Mouse (Mus musculus) heart, embryonic 13.5 days (tissue): ENCODE measurements around the gene Ifnk. TPM values are rescaled to one million over a fixed set of nuclear protein-coding genes. Genes with fewer than 3 reads are reported as not detected.

Experiments
- ATAC-seq: fragments of 200-750 bp; cut with Nextera tagmentation; 2 replicates; pipeline ENCODE4 v1.8.0; 2017; ENCODE audit warnings: moderate TSS enrichment; ENCODE audit not compliant: insufficient number of reproducible peaks, low FRiP score, low TSS enrichment; ENCODE audit errors: extremely low read depth
- H3K27ac ChIP-seq: fragments of 300-500 bp; sonication (generic); replicated peaks from 2 replicates; pipeline ENCODE4 v1.5.1; 2015; ENCODE audit warnings: moderate library complexity, mild to moderate bottlenecking, inconsistent platforms
- H3K27me3 ChIP-seq: fragments of 300-500 bp; sonication (generic); replicated peaks from 2 replicates; pipeline ENCODE4 v1.6.1; 2015; ENCODE audit warnings: mild to moderate bottlenecking, inconsistent platforms
- H3K36me3 ChIP-seq: fragments of 300-500 bp; sonication (generic); 2 replicates; pipeline ENCODE4 v1.6.1; 2015; ENCODE audit warnings: mild to moderate bottlenecking, inconsistent platforms
- H3K4me1 ChIP-seq: fragments of 300-500 bp; sonication (generic); 2 replicates; pipeline ENCODE4 v1.6.1; 2015; ENCODE audit warnings: inconsistent platforms
- H3K4me2 ChIP-seq: fragments of 300-500 bp; sonication (generic); 2 replicates; pipeline ENCODE4 v1.6.1; 2015; ENCODE audit warnings: inconsistent platforms, mild to moderate bottlenecking, moderate library complexity
- H3K4me3 ChIP-seq: fragments of 300-500 bp; sonication (generic); 2 replicates; pipeline ENCODE4 v1.5.1; 2015; ENCODE audit warnings: moderate library complexity, mild to moderate bottlenecking, inconsistent platforms
- H3K9ac ChIP-seq: fragments of 300-500 bp; sonication (generic); 2 replicates; pipeline ENCODE4 v1.6.1; 2015; ENCODE audit warnings: inconsistent platforms, mild to moderate bottlenecking, moderate library complexity
- H3K9me3 ChIP-seq: fragments of 300-500 bp; sonication (generic); 2 replicates; pipeline ENCODE4 v1.6.1; 2016; ENCODE audit warnings: inconsistent platforms
- WGBS: fragments of 180-500 bp; shearing (Covaris S2); methylation state at CpG from one replicate; pipeline ENCODE4 v1.1.7; 2015; ENCODE audit warnings: mixed read lengths; 5-methylcytosine and 5-hydroxymethylcytosine counted together
- polyA plus RNA-seq: library from polyadenylated mRNA; unstranded; fragments of >200 nt; fragmentation: Nextera tagmentation; extraction: Ambion mirVana; gene quantifications from 2 replicates; pipeline ENCODE4 v1.2.1, GENCODE M21; 2015

Gene Ifnk
- polyA plus RNA-seq, 1 experiment from 2014 or later, result not detected

DNA sequence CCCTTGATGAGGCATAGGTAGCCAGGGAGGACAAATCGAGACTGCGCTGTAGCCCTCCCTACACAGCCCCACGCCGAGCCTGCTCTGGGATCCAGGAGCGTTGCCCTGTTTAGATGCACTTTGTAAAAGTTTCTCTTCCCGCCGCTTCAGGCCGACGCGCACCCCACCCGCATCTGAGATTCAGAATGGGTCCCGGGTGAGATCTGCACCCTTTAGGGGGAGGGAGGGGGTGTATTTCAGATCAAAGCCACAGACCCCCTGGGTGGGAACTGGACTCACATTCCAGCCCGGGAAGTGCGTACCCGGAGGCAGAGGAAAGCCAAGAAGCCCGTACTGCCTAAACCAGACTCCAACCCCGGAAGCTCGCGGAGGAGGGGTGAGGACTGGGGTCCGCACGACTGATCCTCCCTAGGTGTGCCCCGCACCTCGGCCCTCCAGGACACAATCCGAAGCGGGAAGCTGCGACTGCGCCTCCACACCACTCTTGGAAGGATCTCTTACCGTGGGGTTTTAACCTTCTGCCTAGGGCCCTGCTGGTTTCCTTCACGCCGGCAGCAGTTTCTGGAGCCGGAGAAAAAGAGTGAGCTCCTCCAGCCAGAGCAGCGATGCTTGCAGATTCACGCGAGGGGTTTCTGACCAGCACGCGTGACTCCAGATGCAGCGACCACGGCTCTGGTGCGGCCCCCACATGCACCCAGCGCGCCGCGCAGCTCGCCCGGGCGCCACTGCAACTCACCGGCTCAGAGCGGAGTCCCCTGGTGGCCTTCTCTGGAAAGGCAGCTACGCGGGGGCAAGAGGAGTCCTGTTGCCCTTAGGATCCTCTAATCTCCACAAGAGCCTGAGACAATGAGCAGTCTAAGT lies 5.1 kb downstream of the Ifnk start, which contains the start of gene Mob3b:
TSS of gene Mob3b (minus strand) at position 734 of the 861 bp plus-strand sequence.
- peak within 1 kb of the TSS; percentile 95 for H3K4me2 ChIP-seq
- no peaks in the 10 kb centered on the region for H3K9me3 ChIP-seq
- under 1% methylated on average over 50 of the region's 50 CpGs for WGBS
- peak within 1 kb of the TSS; percentile 63 for H3K4me3 ChIP-seq
- peaks cover 9% of the 10 kb centered on the region for H3K4me1 ChIP-seq
- peak; percentile 51; the same call in 1 of the 2 replicates for ATAC-seq
- H3K9ac ChIP-seq, result peak within 1 kb of the TSS; percentile 84
- peaks cover 10% of the 10 kb centered on the region; the same call in 1 of the 2 replicates for H3K27me3 ChIP-seq
- no peaks in the 10 kb centered on the region for H3K36me3 ChIP-seq
- H3K27ac ChIP-seq, result peak within 1 kb of the TSS; percentile 22; the same call in 1 of the 2 replicates

DNA sequence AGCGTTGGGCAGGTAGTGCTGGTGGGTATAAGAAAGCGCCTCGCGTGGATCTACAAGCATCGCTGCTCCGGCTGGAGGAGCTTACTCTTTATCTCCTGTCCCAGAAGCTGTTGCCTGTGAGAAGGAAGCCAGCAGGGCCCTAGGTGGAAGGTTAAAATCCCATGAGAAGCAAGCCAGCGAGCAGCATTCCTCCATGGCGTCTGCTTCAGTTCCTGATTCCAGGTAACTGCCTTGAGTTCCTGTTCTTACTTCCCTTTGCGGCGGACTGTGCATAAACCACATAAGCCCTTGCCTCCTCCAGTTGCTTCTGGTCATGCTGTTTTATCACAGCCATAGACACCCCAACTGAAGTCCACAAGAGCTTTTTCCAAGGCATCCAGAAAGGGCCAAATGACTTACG lies 6.0 kb downstream of the Ifnk start:
- Histone ChIP-seq H3K4me1 (peaks cover 9% of the 10 kb centered on the region), H3K4me2 (peak overlapping the region; percentile 95), H3K4me3 (no peak overlapping the region), H3K27ac (no peak overlapping the region), H3K9ac (no peak overlapping the region), H3K9me3 (no peaks in the 10 kb centered on the region), H3K27me3 (peaks cover 6% of the 10 kb centered on the region; the same call in 1 of the 2 replicates), H3K36me3 (no peaks in the 10 kb centered on the region)
- 45% methylated on average over 11 of the region's 11 CpGs for WGBS
- ATAC-seq, result no peak

DNA sequence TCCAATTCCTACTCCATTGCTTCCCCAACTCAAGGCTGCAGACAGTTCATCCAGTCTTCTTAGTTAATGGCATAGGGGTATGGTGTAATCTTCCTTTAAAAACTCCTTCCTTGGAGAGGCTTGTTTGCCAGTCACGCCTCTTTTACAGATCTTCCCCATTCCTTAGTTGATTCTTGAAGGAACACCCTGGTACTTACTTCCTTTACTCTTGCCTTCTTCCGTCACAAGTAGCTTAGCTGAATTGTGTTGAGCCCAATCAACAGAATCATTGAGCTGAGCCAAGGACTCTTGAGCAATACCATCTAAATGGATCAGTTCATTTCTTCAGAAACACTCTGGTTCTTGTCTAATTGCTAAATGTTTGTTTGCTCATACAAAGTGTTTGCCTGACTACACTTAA lies 13.4 kb downstream of the Ifnk start:
- no peak for ATAC-seq
- 71% methylated on average over 2 of the region's 2 CpGs for WGBS
- Histone ChIP-seq H3K27ac (no peak overlapping the region), H3K4me3 (no peak overlapping the region), H3K36me3 (no peaks in the 10 kb centered on the region), H3K4me1 (no peaks in the 10 kb centered on the region), H3K4me2 (no peak overlapping the region), H3K9me3 (no peaks in the 10 kb centered on the region), H3K27me3 (no peaks in the 10 kb centered on the region), H3K9ac (no peak overlapping the region)

DNA sequence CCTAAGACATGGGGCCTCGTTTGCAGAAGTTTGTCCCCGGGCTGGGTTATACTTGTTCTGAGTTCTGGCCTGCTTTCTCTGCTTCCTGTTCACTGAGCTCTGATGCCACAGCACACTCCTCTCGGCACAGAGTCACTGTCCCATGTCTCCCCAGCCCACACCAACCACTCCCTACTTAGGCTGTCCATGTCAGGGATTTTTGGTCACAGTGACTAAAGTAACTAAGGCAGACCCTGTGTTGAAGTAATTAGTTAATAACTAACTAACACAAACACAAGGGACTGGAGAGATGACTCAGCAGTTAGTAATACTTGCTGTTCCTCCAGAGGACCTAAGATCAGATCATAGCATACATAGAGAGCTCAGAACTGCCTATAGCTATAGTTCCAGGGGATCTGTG lies 14.1 kb downstream of the Ifnk start:
- Histone ChIP-seq H3K27me3 (no peaks in the 10 kb centered on the region), H3K4me2 (no peak overlapping the region), H3K36me3 (no peaks in the 10 kb centered on the region), H3K4me1 (no peaks in the 10 kb centered on the region), H3K9me3 (no peaks in the 10 kb centered on the region), H3K9ac (no peak overlapping the region), H3K27ac (no peak overlapping the region), H3K4me3 (no peak overlapping the region)
- 82% methylated on average over 3 of the region's 3 CpGs for WGBS
- ATAC-seq, result no peak

DNA sequence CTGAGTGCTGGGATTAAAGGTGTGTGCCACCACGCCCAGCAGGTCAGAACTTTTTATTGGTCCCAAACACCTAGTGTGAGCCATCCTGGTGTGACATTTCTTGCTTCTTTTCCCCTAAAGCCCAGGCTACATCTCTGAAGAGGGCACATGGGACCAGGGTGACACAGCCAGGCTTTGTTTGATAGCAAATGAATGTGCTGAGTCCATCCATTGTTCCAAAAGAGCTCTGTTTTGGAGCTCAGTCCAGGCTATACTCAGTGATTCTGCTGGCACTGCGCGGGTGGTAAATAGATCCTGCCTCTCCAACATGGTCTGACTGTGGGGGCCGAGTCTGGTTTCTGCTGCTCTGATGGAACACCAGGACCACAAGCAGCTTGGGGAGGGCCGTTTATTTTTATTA lies 16.0 kb downstream of the Ifnk start:
- Histone ChIP-seq H3K9ac (no peak overlapping the region), H3K36me3 (no peaks in the 10 kb centered on the region), H3K4me3 (no peak overlapping the region), H3K4me2 (no peak overlapping the region), H3K27me3 (no peaks in the 10 kb centered on the region), H3K27ac (no peak overlapping the region), H3K4me1 (no peaks in the 10 kb centered on the region), H3K9me3 (no peaks in the 10 kb centered on the region)
- WGBS, result 79% methylated on average over 5 of the region's 5 CpGs
- ATAC-seq, result no peak

DNA sequence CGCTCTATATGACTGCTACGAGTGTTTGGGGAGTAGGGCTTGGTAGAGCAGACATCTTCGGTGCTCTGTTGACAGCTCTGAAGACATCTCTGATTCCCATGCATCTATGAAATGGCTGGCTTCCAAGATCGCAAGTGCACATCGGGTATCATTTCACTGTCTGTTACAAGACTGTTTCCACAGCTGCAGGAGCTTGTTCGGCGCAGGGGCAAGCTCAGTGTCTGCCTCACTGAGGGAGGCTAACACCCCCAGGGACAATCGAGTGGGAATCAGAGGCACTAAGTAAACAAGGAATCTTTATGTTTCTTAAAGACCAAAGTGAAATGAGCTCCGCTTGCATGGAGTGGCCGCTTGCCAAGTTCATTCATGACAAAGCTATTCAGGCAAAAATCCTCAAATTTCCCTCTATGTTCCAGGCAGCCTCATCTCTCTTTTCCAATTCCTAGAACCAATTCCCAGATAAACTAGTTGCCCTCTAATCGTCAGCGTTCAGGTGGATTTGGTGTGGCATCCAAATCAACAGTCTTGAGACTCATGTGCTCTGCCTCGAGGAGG lies 17.8 kb downstream of the Ifnk start:
- 63% methylated on average over 13 of the region's 13 CpGs for WGBS
- no peak for ATAC-seq
- Histone ChIP-seq H3K9me3 (no peaks in the 10 kb centered on the region), H3K4me2 (no peak overlapping the region), H3K4me1 (no peaks in the 10 kb centered on the region), H3K36me3 (no peaks in the 10 kb centered on the region), H3K4me3 (no peak overlapping the region), H3K9ac (no peak overlapping the region), H3K27me3 (no peaks in the 10 kb centered on the region), H3K27ac (no peak overlapping the region)

DNA sequence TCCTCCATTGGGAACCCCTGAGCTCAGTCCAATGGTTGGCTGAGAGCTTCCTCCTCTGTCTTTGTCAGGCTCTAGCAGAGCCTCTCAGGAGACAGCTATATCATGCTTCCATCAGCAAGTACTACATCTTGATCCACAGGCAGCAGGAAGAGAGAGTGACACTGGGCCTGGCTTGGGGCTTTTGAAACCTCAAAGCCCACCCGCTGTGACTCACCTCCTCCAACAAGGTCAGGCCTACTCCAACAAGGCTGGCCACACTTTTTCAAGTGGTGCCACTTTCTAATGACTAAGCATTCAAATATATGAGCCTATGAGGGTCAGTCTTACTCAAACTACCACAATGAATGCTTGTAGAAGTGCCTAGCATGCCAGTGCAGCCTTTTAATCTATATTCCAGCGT lies 20.6 kb downstream of the Ifnk start:
- H3K4me1 ChIP-seq, result peaks cover 3% of the 10 kb centered on the region; the same call in 1 of the 2 replicates
- no peak overlapping the region for H3K27ac ChIP-seq
- no peak overlapping the region for H3K9ac ChIP-seq
- WGBS, result 75% methylated on average over 2 of the region's 2 CpGs
- no peaks in the 10 kb centered on the region for H3K9me3 ChIP-seq
- no peak overlapping the region for H3K4me2 ChIP-seq
- no peak for ATAC-seq
- no peak overlapping the region for H3K4me3 ChIP-seq
- H3K27me3 ChIP-seq, result no peaks in the 10 kb centered on the region
- H3K36me3 ChIP-seq, result no peaks in the 10 kb centered on the region

DNA sequence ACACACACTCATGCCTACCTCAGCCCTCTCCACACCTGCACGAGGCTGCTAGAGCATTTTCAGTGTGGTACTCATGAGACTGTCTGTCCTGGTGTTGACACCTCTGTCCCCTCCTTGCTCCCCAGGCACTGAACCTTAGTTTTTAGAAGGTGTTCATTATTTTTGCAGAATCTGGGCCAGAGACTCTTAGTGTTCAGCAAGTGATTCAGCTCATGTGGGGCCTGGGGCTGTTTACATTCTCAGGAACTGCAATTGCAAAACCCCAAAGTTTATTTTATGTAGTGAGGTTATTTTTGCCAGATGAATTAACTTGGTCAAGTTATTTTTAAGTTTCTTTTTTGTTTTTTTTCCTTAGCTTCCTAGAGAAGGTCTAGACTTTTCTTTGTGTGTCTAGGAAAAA lies 21.7 kb downstream of the Ifnk start:
- no peak for ATAC-seq
- Histone ChIP-seq H3K27me3 (no peaks in the 10 kb centered on the region), H3K27ac (no peak overlapping the region), H3K4me3 (no peak overlapping the region), H3K36me3 (no peaks in the 10 kb centered on the region), H3K9me3 (no peaks in the 10 kb centered on the region), H3K9ac (no peak overlapping the region), H3K4me1 (peaks cover 12% of the 10 kb centered on the region), H3K4me2 (no peak overlapping the region)
- WGBS, result 35% methylated on average over 1 of the region's 1 CpGs

DNA sequence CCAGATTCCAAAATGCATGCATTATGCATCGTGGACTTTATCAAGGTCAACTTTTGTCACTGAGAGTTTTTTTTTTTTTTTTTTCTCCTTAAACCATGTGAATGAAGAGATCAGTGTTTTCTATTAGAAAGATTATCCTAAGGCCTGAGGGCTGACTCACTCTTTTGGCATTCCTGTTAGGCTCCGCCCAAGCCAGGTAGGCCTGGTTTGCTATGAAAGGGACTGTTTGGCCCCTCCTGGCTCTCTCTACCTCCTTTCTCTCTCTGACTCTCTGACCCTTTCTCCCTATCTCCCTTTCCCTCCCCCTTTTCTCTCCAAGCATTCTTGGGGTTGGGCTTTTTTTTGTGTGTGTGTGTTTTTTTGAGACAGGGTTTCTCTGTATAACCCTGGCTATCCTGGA lies 23.7 kb downstream of the Ifnk start:
- Histone ChIP-seq H3K9me3 (no peaks in the 10 kb centered on the region), H3K4me1 (peaks cover 12% of the 10 kb centered on the region), H3K4me3 (no peak overlapping the region), H3K36me3 (no peaks in the 10 kb centered on the region), H3K4me2 (no peak overlapping the region), H3K27ac (no peak overlapping the region), H3K27me3 (no peaks in the 10 kb centered on the region), H3K9ac (no peak overlapping the region)
- no peak for ATAC-seq
- WGBS, result 75% methylated on average over 2 of the region's 2 CpGs

DNA sequence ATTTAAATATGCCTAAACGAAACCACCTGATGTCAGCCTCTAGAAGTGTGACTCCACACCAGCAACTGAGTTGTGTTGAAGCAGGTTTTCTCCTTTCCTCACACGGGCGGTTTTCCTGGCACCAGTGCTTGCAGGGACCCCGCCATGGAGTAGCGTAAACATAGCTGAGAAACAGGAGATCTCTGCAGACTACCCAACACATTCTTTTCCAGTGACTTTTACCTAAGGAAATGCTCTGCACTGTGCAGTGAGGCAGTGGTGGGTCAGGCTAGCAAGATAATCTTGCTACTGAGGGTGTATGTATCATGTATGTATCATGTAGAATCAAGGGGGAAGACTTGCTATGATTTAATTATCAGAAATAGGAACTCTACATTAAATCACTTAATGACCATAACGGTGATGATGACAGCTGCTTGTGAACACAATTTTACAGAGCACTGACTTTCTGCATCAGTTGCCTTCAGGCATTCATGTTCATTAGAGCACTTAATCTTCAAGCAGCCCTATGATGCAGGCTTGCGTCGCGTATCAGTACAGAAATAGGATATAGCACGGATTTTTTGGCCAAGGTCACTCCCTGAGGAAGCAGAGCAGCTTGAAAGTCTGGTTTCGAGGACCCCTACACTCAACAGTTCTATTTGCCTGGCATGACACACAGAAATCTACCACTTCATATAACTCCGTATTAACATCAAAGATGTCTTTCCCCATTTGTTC lies 26.2 kb downstream of the Ifnk start:
- Histone ChIP-seq H3K9ac (no peak overlapping the region), H3K36me3 (no peaks in the 10 kb centered on the region), H3K4me1 (peaks cover 12% of the 10 kb centered on the region), H3K4me3 (no peak overlapping the region), H3K27ac (no peak overlapping the region), H3K9me3 (no peaks in the 10 kb centered on the region), H3K27me3 (no peaks in the 10 kb centered on the region), H3K4me2 (no peak overlapping the region)
- 61% methylated on average over 12 of the region's 12 CpGs for WGBS
- ATAC-seq, result no peak

DNA sequence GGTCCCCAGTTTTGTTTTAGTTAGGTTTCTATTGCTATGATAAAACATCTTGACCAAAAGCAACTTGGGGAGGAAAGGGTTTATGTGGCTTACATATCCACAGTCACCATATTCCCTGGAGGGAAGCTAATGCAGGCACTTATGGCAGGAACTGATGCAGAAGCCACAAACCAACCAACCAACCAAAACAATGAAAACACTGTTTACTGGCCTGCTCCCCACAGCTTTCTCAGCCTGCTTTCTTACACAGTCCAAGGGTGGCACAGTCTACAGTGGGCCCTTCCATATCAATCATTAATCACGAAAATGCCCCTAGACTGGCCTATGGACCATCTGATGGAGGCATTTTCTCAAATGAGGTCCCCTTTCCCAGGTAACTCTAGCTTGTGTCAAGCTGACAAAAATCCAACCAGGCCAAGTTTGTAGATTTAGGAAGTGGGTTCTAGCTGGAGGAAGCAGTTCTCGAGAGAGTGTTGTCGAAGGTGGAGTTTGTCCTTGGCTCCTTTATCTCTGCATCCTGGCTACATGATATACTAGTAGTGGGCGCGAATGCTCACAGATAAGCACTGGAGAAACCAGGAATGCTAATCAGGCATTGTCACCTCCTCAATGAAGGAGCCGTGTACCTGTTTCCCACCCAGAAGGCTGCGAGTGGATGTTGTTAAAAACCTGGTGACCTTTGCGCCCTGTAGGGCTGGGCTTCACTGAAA lies 35.9 kb downstream of the Ifnk start:
- no peak overlapping the region for H3K27ac ChIP-seq
- H3K27me3 ChIP-seq, result no peaks in the 10 kb centered on the region
- WGBS, result 60% methylated on average over 8 of the region's 8 CpGs
- H3K4me3 ChIP-seq, result no peak overlapping the region
- H3K9me3 ChIP-seq, result peaks cover 7% of the 10 kb centered on the region; the same call in 1 of the 2 replicates
- H3K4me2 ChIP-seq, result no peak overlapping the region
- H3K36me3 ChIP-seq, result peaks cover 21% of the 10 kb centered on the region
- ATAC-seq, result no peak
- no peak overlapping the region for H3K9ac ChIP-seq
- peaks cover 19% of the 10 kb centered on the region for H3K4me1 ChIP-seq
